Mouse (Mus musculus) adrenal gland, adult (tissue): ENCODE data around the gene Tns2.
A peak's percentile ranks its signal among the peaks of the same experiment; 100 is the strongest.
"Not testable (repeated sequence)": the region's sequence is repeated elsewhere in the genome, so short reads cannot be mapped to it uniquely, and the experiment has no call there.

Experiments used
- DNase-seq, 2 experiments: peaks; one replicate each; pipeline ENCODE4 v3.0.0; 2022 to 2023; ENCODE audit warnings: low spot score in 1 of 2; ENCODE audit not compliant: inconsistent age in 2 of 2

Gene Tns2

GRCm38 (mm10) chr15:102100161-102100981 lies at the start of gene Tns2:
Gene Tns2, plus strand, starts transcription at chr15:102100413.
- DNase-seq = peak; percentile 92 to 96

GRCm38 (mm10) chr15:102051920-102052683 lies 48.1 kb upstream of the Tns2 start:
- peak; percentile 76 to 79 for DNase-seq

- peak; percentile 86 for DNase-seq
These were observed 43.6 kb upstream of the Tns2 start for GRCm38 (mm10) chr15:102056495-102057174.

GRCm38 (mm10) chr15:102065661-102066325 lies 34.4 kb upstream of the Tns2 start:
- DNase-seq = peak; percentile 92 to 98

GRCm38 (mm10) chr15:102070476-102071467 lies 29.4 kb upstream of the Tns2 start:
- no peak for DNase-seq

GRCm38 (mm10) chr15:102072963-102073558 lies 27.2 kb upstream of the Tns2 start:
- no peak for DNase-seq

GRCm38 (mm10) chr15:102073559-102074069 lies 26.6 kb upstream of the Tns2 start, which contains the start of gene Eif4b:
Gene Eif4b, plus strand, starts transcription at chr15:102073773.
- DNase-seq = peak; percentile 100

- DNase-seq = peak; percentile 81 to 90
These were observed 26.0 kb upstream of the Tns2 start for GRCm38 (mm10) chr15:102074070-102074731.

- DNase-seq = no peak
These were observed 25.2 kb upstream of the Tns2 start for GRCm38 (mm10) chr15:102074876-102075585.

GRCm38 (mm10) chr15:102077111-102077677 lies 23.0 kb upstream of the Tns2 start:
- DNase-seq = no peak

- no peak for DNase-seq
These were observed 21.0 kb upstream of the Tns2 start for GRCm38 (mm10) chr15:102079221-102079620.

GRCm38 (mm10) chr15:102079924-102080323 lies 20.3 kb upstream of the Tns2 start:
- DNase-seq = not testable (repeated sequence)

GRCm38 (mm10) chr15:102080429-102080828 lies 19.8 kb upstream of the Tns2 start:
- DNase-seq = no peak

GRCm38 (mm10) chr15:102082148-102082547 lies 18.1 kb upstream of the Tns2 start:
- DNase-seq = no peak

GRCm38 (mm10) chr15:102083028-102083427 lies 17.2 kb upstream of the Tns2 start:
- no peak for DNase-seq

GRCm38 (mm10) chr15:102089914-102090585 lies 10.2 kb upstream of the Tns2 start:
- DNase-seq = peak; percentile 32 to 60
